Mouse (Mus musculus): ENCODE measurements at regions not wholly inside any gene's neighbourhood (a gene's known extent, or its start where the extent isn't known, plus 50 kb on each side); places are given as distances from the start of the nearest gene placed in this dataset.

- no peak for DNase-seq (ENCODE audit: low spot score in 2 of 2)
Measured at GRCm38 (mm10) chr16:51910046-51910445, 121.0 kb upstream of the Cblb start.

GRCm38 (mm10) chr16:51911109-51911765 lies 119.8 kb upstream of the Cblb start:
- no peak for DNase-seq (ENCODE audit: low spot score in 2 of 2)

GRCm38 (mm10) chr16:51915034-51915928 lies 115.7 kb upstream of the Cblb start:
- DNase-seq (ENCODE audit: low spot score in 2 of 2), result no peak

DNA sequence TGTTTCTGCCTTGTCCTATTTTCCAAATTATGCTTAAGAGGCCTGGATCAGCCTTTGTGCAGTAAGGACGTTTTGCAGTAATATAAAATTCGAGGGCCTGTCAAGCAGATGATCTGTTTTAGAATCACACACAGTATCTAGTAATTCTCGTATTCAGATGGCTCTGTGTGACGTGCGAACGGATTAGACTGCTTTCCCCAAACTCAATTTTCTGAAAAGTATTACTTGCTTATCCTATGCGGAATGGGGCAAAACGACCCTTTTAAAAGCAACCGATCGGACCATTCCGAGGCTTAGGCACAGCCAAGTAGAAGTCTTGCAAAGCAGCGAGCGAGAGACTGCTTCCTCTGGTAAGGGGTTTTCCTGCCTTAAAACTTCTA lies 115.1 kb upstream of the Cblb start:
- no peak for DNase-seq (ENCODE audit: low spot score in 2 of 2)

DNA sequence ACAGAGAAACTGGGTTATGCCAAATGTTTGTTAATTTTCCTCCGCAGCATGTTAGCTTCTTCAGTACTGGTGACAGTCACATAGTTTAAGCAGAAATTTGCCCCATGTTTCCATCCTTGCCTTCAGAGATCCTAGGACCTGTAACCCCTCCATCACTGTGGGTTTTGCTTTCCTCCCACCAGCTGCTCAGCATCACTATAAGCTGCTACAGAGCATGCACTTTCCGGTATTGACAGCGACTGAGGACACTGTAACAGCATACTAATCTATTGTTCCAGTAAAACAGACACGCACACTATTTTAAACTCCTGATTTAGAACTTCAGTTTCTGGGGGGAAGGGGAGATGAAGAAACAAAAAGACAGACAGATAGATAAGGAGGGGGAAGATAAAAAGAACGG lies 114.7 kb upstream of the Cblb start:
- no peak for DNase-seq (ENCODE audit: low spot score in 2 of 2)

DNA sequence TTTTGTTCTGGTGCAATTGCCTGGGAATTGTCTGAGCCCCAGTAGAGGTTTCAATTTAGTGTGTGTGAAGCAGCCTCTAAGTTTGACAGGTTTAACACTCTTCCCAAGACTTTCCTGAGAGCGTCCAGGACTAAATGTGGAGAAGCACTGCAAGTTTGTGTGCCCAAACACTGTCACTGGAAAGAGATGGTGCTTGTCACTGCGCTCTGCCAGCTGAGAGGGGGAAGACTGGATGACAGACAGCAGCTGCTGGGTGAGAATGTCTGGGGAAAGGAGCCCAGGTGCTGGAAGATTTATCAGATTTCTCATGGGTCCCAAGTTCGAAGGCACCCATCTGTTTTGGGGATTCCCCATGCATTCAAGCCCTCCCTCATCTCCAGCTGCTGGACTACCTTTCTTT lies 114.2 kb upstream of the Cblb start:
- DNase-seq (ENCODE audit: low spot score in 2 of 2), result no peak

- no peak for DNase-seq (ENCODE audit: low spot score in 2 of 2)
Measured at GRCm38 (mm10) chr16:51917540-51917939, 113.5 kb upstream of the Cblb start.

- no peak for DNase-seq (ENCODE audit: low spot score in 2 of 2)
Measured at GRCm38 (mm10) chr16:51921025-51921424, 110.0 kb upstream of the Cblb start.

- DNase-seq (ENCODE audit: low spot score in 2 of 2), result no peak
Measured at GRCm38 (mm10) chr16:51922589-51922988, 108.4 kb upstream of the Cblb start.

DNA sequence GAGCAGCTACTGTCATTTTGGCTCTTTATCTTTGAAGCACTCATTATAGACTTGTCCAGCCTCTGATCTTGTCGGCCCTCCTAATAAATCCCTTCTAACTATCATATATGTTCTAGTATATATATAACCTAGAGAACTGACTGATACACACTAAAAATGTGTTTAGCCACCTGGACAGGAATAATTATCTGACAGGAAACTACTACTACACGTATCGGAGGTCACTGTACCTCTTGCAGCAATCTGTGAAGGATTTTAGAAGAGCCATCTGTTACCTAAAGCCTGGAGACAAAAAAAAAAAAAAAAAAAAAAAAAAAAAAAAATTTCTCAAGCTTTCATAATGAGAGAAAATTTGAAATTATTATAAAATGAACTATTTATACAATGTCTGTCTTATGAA lies 105.4 kb upstream of the Cblb start:
- DNase-seq (ENCODE audit: low spot score in 2 of 2), result no peak

GRCm38 (mm10) chr16:51933122-51933521 lies 97.9 kb upstream of the Cblb start:
- no peak for DNase-seq (ENCODE audit: low spot score in 2 of 2)

- DNase-seq (ENCODE audit: low spot score in 2 of 2), result no peak
Measured at GRCm38 (mm10) chr16:51933965-51934364, 97.1 kb upstream of the Cblb start.

GRCm38 (mm10) chr16:51937298-51937697 lies 93.7 kb upstream of the Cblb start:
- DNase-seq (ENCODE audit: low spot score in 2 of 2), result peak; percentile 11 to 17

- no peak for DNase-seq (ENCODE audit: low spot score in 2 of 2)
Measured at GRCm38 (mm10) chr16:51939061-51939460, 92.0 kb upstream of the Cblb start.

DNA sequence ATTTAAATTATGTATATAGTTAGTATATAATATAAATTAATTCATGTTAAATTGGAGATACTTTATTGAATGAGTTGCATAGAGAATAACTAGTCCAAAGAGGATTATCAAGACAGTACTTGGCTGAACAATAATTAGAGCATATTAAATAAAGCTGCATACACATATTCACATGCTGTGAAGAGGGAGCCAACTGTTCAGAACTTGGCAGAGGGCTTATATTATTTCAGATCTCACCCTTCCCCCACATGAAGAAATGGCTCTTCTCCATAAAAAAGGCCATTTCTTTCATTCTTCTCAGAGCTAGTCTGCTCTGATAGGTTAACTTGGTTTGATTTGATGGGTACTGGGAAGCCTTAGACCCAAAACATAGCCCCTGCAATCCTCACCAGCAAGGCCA lies 90.5 kb upstream of the Cblb start:
- no peak for DNase-seq (ENCODE audit: low spot score in 2 of 2)

GRCm38 (mm10) chr16:51942431-51943130 lies 88.4 kb upstream of the Cblb start:
- no peak for DNase-seq (ENCODE audit: low spot score in 2 of 2)

DNA sequence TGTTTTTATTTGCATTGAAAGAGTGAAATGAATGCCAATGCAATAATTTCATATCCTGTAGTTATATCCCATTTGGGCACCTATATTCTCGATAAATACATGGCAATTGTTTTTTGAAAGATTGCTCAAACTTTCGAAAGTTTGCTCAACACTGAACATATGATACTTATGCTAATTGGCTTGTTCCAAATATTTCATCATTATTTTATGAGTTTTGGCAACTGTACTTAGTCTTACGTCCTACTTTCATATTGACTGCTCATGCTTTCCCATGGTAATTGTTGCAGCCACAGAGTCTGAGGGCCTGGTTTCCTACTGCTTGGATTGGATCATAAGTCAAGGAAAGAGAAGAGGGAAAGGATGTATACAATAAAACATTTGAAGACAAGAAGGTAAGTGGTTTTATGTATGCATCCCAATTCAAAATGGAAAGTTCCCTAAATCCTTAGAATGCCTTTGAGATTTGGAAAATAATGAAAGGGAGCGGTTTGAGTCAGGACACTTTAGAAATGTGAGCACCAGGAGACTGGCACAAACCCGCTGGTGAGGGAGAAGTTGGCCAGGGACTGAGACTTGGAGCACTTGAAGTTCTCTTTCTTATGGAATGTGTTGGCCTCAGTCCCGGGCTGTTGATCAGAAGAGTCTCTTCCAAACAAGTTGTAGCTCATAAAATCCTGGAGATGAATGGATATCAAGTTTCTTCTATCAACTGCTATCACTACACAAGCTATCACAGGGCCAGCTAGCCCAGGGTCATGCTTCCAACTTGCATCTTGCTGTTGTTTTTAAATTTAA lies 63.8 kb upstream of the Cblb start:
- no peak for DNase-seq (ENCODE audit: low spot score in 2 of 2)
